7 mouse cellular contexts compared by ENCODE assay signal in genomic region chr10:13500473-13500872, GRCm38 (mm10). TPM values are rescaled to one million over a fixed set of nuclear protein-coding genes. Genes with fewer than 3 reads are reported as not detected.
DNase-seq lines count a peak whose midpoint lies in the region; ATAC-seq and TF ChIP-seq lines count a peak whose summit lies in the region.

No protein-coding gene starts in this region.

- H3K4me2 ChIP-seq in forebrain, embryonic 13.5 days = peak overlapping the region; percentile 80
- H3K4me2 ChIP-seq in intestine, postnatal 0 days (replicated peaks; ENCODE audit: low read depth) = peak overlapping the region; percentile 84
- H3K4me2 ChIP-seq in midbrain, embryonic 15.5 days = peak overlapping the region; percentile 84

- peak overlapping the region; percentile 57; the same call in 1 of the 2 replicates for H3K4me3 ChIP-seq in forebrain, embryonic 13.5 days
- H3K4me3 ChIP-seq in intestine, postnatal 0 days (ENCODE audit: low read depth, low read length) = peak overlapping the region; percentile 74; the same call in 1 of the 2 replicates
- peak overlapping the region; percentile 67 for H3K4me3 ChIP-seq in midbrain, embryonic 15.5 days

- H3K27me3 ChIP-seq in forebrain, embryonic 13.5 days = no peaks in the 10 kb centered on the region
- no peaks in the 10 kb centered on the region for H3K27me3 ChIP-seq in intestine, postnatal 0 days (replicated peaks; ENCODE audit: control insufficient read depth, insufficient read depth, low read length)
- H3K27me3 ChIP-seq in midbrain, embryonic 15.5 days (replicated peaks) = 0 out of 2 replicates have a peak, but pooled peaks cover 4% of the 10 kb centered on the region

- H3K4me1 ChIP-seq in forebrain, embryonic 13.5 days = 0 out of 2 replicates have a peak, but pooled peaks cover 4% of the 10 kb centered on the region
- H3K4me1 ChIP-seq in intestine, postnatal 0 days (replicated peaks; ENCODE audit: control insufficient read depth, insufficient read depth, low read length) = 0 out of 2 replicates have a peak, but pooled peaks cover 5% of the 10 kb centered on the region
- peaks cover 7% of the 10 kb centered on the region; the same call in 1 of the 2 replicates for H3K4me1 ChIP-seq in midbrain, embryonic 15.5 days

- ATAC-seq in forebrain, embryonic 13.5 days = no peak
- ATAC-seq in intestine, postnatal 0 days = 0 out of 2 replicates have a peak, but pooled peaks have one; percentile 7
- peak; percentile 30 for ATAC-seq in midbrain, embryonic 15.5 days (replicated peaks)
- no peak for ATAC-seq in activated CD4-positive, CD25-positive, alpha-beta regulatory T cell, adult 4 months

- no peaks in the 10 kb centered on the region for H3K36me3 ChIP-seq in forebrain, embryonic 13.5 days (ENCODE audit: poor library complexity, severe bottlenecking)
- peaks cover 5% of the 10 kb centered on the region; the same call in 1 of the 2 replicates for H3K36me3 ChIP-seq in intestine, postnatal 0 days (ENCODE audit: control insufficient read depth, insufficient read depth)
- no peaks in the 10 kb centered on the region for H3K36me3 ChIP-seq in midbrain, embryonic 15.5 days (replicated peaks)

- DNase-seq in ovary, postnatal 36 days (ENCODE audit: low spot score) = peak; percentile 11
- no peak for DNase-seq in ovary, adult 18-20 months (ENCODE audit: low spot score)
- DNase-seq in adrenal gland, postnatal 25 days = no peak

- whole genome bisulfite sequencing in forebrain, embryonic 13.5 days = 51% methylated on average over 9 of the region's 9 CpGs
- WGBS in intestine, postnatal 0 days = 42% methylated on average over 9 of the region's 9 CpGs
- 43% methylated on average over 9 of the region's 9 CpGs for WGBS in midbrain, embryonic 15.5 days

- TF ChIP-seq CTCF in intestine, postnatal 0 days (IDR thresholded peaks at IDR 0.05; ENCODE audit: low read depth) = no peak

- peak overlapping the region; percentile 64 for H3K9ac ChIP-seq in forebrain, embryonic 13.5 days
- H3K9ac ChIP-seq in intestine, postnatal 0 days (ENCODE audit: low read depth, low read length) = peak overlapping the region; percentile 19; the same call in 1 of the 2 replicates
- H3K9ac ChIP-seq in midbrain, embryonic 15.5 days = peak overlapping the region; percentile 83

- H3K9me3 ChIP-seq in forebrain, embryonic 13.5 days (replicated peaks) = no peaks in the 10 kb centered on the region
- H3K9me3 ChIP-seq in intestine, postnatal 0 days (ENCODE audit: control insufficient read depth) = no peaks in the 10 kb centered on the region
- no peaks in the 10 kb centered on the region for H3K9me3 ChIP-seq in midbrain, embryonic 15.5 days

- H3K27ac ChIP-seq in forebrain, embryonic 13.5 days = no peak overlapping the region
- peak overlapping the region; percentile 93 for H3K27ac ChIP-seq in intestine, postnatal 0 days (ENCODE audit: low read depth, low read length)
- no peak overlapping the region for H3K27ac ChIP-seq in midbrain, embryonic 15.5 days

RNA-seq across cellular contexts. Expression of gene Fuca2, which starts 1.1 kb away (rescaled TPM):
- 16.8 and 18.2 TPM in 2 replicates for polyA plus RNA-seq in forebrain, embryonic 13.5 days (2015; fragmentation: Nextera tagmentation; extraction: Ambion mirVana)
- polyA plus RNA-seq in intestine, postnatal 0 days (2015; fragmentation: Nextera tagmentation; extraction: Ambion mirVana) = 1,219 and 1,230 TPM in 2 replicates
- polyA plus RNA-seq in midbrain, embryonic 15.5 days (2015; fragmentation: Nextera tagmentation; extraction: Ambion mirVana) = 39.7 and 39.9 TPM in 2 replicates
- total RNA-seq in adrenal gland, postnatal 25 days (2021) = 14.8 and 19.4 TPM in 2 replicates
- 10 to 100 TPM; 52.6 to 57.9 TPM for polyA plus RNA-seq in activated CD4-positive, CD25-positive, alpha-beta regulatory T cell, adult 4 months (2017; shearing (Covaris generic))

RNA-seq across cellular contexts. Expression of gene Phactr2, which starts 26.3 kb away (rescaled TPM):
- 8.5 and 8.6 TPM in 2 replicates for polyA plus RNA-seq in forebrain, embryonic 13.5 days (2015; fragmentation: Nextera tagmentation; extraction: Ambion mirVana)
- 11.3 and 12.3 TPM in 2 replicates for polyA plus RNA-seq in intestine, postnatal 0 days (2015; fragmentation: Nextera tagmentation; extraction: Ambion mirVana)
- polyA plus RNA-seq in midbrain, embryonic 15.5 days (2015; fragmentation: Nextera tagmentation; extraction: Ambion mirVana) = 7.5 and 8.2 TPM in 2 replicates
- total RNA-seq in adrenal gland, postnatal 25 days (2021) = 24.0 and 30.6 TPM in 2 replicates
- 1 to 10 TPM; 1.7 to 3.1 TPM for polyA plus RNA-seq in activated CD4-positive, CD25-positive, alpha-beta regulatory T cell, adult 4 months (2017; shearing (Covaris generic))

RNA-seq across cellular contexts. Expression of gene Adat2, which starts 52.2 kb away (rescaled TPM):
- 3.0 TPM in 2 replicates for polyA plus RNA-seq in forebrain, embryonic 13.5 days (2015; fragmentation: Nextera tagmentation; extraction: Ambion mirVana)
- 2.5 and 3.2 TPM in 2 replicates for polyA plus RNA-seq in intestine, postnatal 0 days (2015; fragmentation: Nextera tagmentation; extraction: Ambion mirVana)
- polyA plus RNA-seq in midbrain, embryonic 15.5 days (2015; fragmentation: Nextera tagmentation; extraction: Ambion mirVana) = 1.5 and 2.0 TPM in 2 replicates
- total RNA-seq in adrenal gland, postnatal 25 days (2021) = 3.6 and 3.7 TPM in 2 replicates
- polyA plus RNA-seq in activated CD4-positive, CD25-positive, alpha-beta regulatory T cell, adult 4 months (2017; shearing (Covaris generic)) = 1 to 10 TPM; 4.6 to 6.1 TPM

RNA-seq across cellular contexts. Expression of gene Pex3, which starts 52.5 kb away (rescaled TPM):
- 22.9 and 23.8 TPM in 2 replicates for polyA plus RNA-seq in forebrain, embryonic 13.5 days (2015; fragmentation: Nextera tagmentation; extraction: Ambion mirVana)
- 21.5 and 23.8 TPM in 2 replicates for polyA plus RNA-seq in intestine, postnatal 0 days (2015; fragmentation: Nextera tagmentation; extraction: Ambion mirVana)
- 27.8 TPM in 2 replicates for polyA plus RNA-seq in midbrain, embryonic 15.5 days (2015; fragmentation: Nextera tagmentation; extraction: Ambion mirVana)
- 29.9 and 32.9 TPM in 2 replicates for total RNA-seq in adrenal gland, postnatal 25 days (2021)
- polyA plus RNA-seq in activated CD4-positive, CD25-positive, alpha-beta regulatory T cell, adult 4 months (2017; shearing (Covaris generic)) = 10 to 100 TPM; 28.7 to 32.0 TPM

Comparison
In these comparisons a context has a peak if more than half of its experiments do, and no peak if none do; other contexts are left out.
1. ATAC-seq: peak in intestine, postnatal 0 days (single experiment) and midbrain, embryonic 15.5 days (single experiment); none in forebrain, embryonic 13.5 days (single experiment) and activated CD4-positive, CD25-positive, alpha-beta regulatory T cell, adult 4 months (single experiment).
2. H3K9ac ChIP-seq: peak in every context shown above with its lines; median percentile 83 in midbrain, embryonic 15.5 days; 64 in forebrain, embryonic 13.5 days; 19 in intestine, postnatal 0 days.
3. RNA of gene Fuca2, which starts 1.1 kb away (polyA plus RNA-seq): 1,219 to 1,230 TPM in intestine, postnatal 0 days; 52.6 to 57.9 TPM in activated CD4-positive, CD25-positive, alpha-beta regulatory T cell, adult 4 months, 39.7 to 39.9 TPM in midbrain, embryonic 15.5 days and 16.8 to 18.2 TPM in forebrain, embryonic 13.5 days; every median in the first group is over 10 times any median in the second.
4. Peak in every context shown above with its lines, with median percentiles within 50 percentile points of each other: H3K4me2 ChIP-seq and H3K4me3 ChIP-seq.